Mouse (Mus musculus) lung, adult 2 months (tissue): Measurements from ENCODE around the gene Gtf2ird1. TPM values are rescaled to one million over a fixed set of nuclear protein-coding genes. Genes with fewer than 3 reads are reported as not detected.
"Not testable (repeated sequence)": the region's sequence is repeated elsewhere in the genome, so short reads cannot be mapped to it uniquely, and the experiment has no call there.

Source experiments
- DNase-seq: peaks from one replicate; pipeline ENCODE4 v3.0.0; 2022
- H3K4me1 ChIP-seq: fragments of 200-500 bp; 2 replicates; pipeline ENCODE4 v1.6.1; 2011; ENCODE audit warnings: low read length; ENCODE audit not compliant: control insufficient read depth, insufficient read depth
- H3K4me3 ChIP-seq: fragments of 200-500 bp; replicated peaks from 2 replicates; pipeline ENCODE3; 2011; ENCODE audit warnings: low read depth, mild to moderate bottlenecking, control low read depth, low read length; ENCODE audit errors: extremely low read depth
- CTCF ChIP-seq: fragments of 200-500 bp; IDR thresholded peaks from 2 replicates; pipeline ENCODE4 v1.5.1; 2011; ENCODE audit warnings: mild to moderate bottlenecking, low read length, control low read depth; ENCODE audit not compliant: insufficient read depth
- POLR2A ChIP-seq: fragments of 200-500 bp; IDR thresholded peaks from 2 replicates; pipeline ENCODE4 v1.6.1; 2011; ENCODE audit warnings: low read depth, mild to moderate bottlenecking, control low read depth, low read length, borderline replicate concordance; ENCODE audit errors: extremely low read depth
- WGBS: fragments of 180-500 bp; shearing (Covaris S2); methylation state at CpG from one replicate; pipeline ENCODE4 v1.1.7; 2018; 5-methylcytosine and 5-hydroxymethylcytosine counted together
- polyA plus RNA-seq: library from polyadenylated mRNA; depleted of rRNA; stranded (reverse); fragments of >200 nt; gene quantifications from 2 replicates; pipeline ENCODE4 v1.2.3, GENCODE M21; 2012

The Gtf2ird1 gene
- polyA plus RNA-seq, 1 experiment = 23.4 TPM

GRCm38 (mm10) chr5:134375256-134375655 is 81.3 kb downstream of the Gtf2ird1 start:
- whole genome bisulfite sequencing = 73% methylated on average over 1 of the region's 1 CpGs
- DNase-seq = no peak
- H3K4me3 ChIP-seq = no peak overlapping the region
- no peak for TF ChIP-seq POLR2A
- H3K4me1 ChIP-seq = peaks cover 4% of the 10 kb centered on the region

- no peak overlapping the region for H3K4me3 ChIP-seq
- TF ChIP-seq POLR2A (peak; percentile 25; the same call in 1 of the 2 replicates), CTCF (no peak)
- H3K4me1 ChIP-seq = peaks cover 4% of the 10 kb centered on the region
- DNase-seq = no peak
Observed at GRCm38 (mm10) chr5:134374546-134374945, 82.0 kb downstream of the Gtf2ird1 start.

GRCm38 (mm10) chr5:134373912-134374488 is 82.5 kb downstream of the Gtf2ird1 start:
- WGBS = 40% methylated on average over 9 of the region's 9 CpGs
- TF ChIP-seq POLR2A = no peak
- TF ChIP-seq CTCF = peak; percentile 68

GRCm38 (mm10) chr5:134372926-134373658 is 83.4 kb downstream of the Gtf2ird1 start:
- no peak for DNase-seq
- 94% methylated on average over 6 of the region's 6 CpGs for WGBS
- TF ChIP-seq CTCF (0 out of 2 replicates have a peak, but pooled peaks have one; percentile 6), POLR2A (no peak)
- Histone ChIP-seq H3K4me1 (peaks cover 4% of the 10 kb centered on the region), H3K4me3 (no peak overlapping the region)

More at GRCm38 (mm10) chr5:134373912-134374488, 82.5 kb downstream of the Gtf2ird1 start:
- H3K4me1 ChIP-seq = peaks cover 4% of the 10 kb centered on the region
- DNase-seq = peak; percentile 47
- H3K4me3 ChIP-seq = no peak overlapping the region

- WGBS = 89% methylated on average over 5 of the region's 5 CpGs
- no peak for TF ChIP-seq POLR2A
- no peak for TF ChIP-seq CTCF
Observed at GRCm38 (mm10) chr5:134371511-134372289, 84.8 kb downstream of the Gtf2ird1 start.

GRCm38 (mm10) chr5:134370831-134371230 is 85.7 kb downstream of the Gtf2ird1 start:
- Histone ChIP-seq H3K4me1 (peaks cover 4% of the 10 kb centered on the region), H3K4me3 (no peak overlapping the region)
- 96% methylated on average over 2 of the region's 2 CpGs for WGBS
- no peak for TF ChIP-seq CTCF
- TF ChIP-seq POLR2A = no peak
- no peak for DNase-seq

More at GRCm38 (mm10) chr5:134371511-134372289, 84.8 kb downstream of the Gtf2ird1 start:
- peaks cover 4% of the 10 kb centered on the region for H3K4me1 ChIP-seq
- no peak overlapping the region for H3K4me3 ChIP-seq
- DNase-seq = no peak

GRCm38 (mm10) chr5:134359101-134359500 is 97.4 kb downstream of the Gtf2ird1 start:
- no peak for TF ChIP-seq CTCF
- TF ChIP-seq POLR2A = no peak
- Histone ChIP-seq H3K4me3 (no peak overlapping the region), H3K4me1 (no peaks in the 10 kb centered on the region)
- 95% methylated on average over 4 of the region's 4 CpGs for WGBS
- no peak for DNase-seq

GRCm38 (mm10) chr5:134355372-134355771 is 101.1 kb downstream of the Gtf2ird1 start:
- not testable (repeated sequence) for H3K4me3 ChIP-seq, H3K4me1 ChIP-seq, DNase-seq
- WGBS = 92% methylated on average over 4 of the region's 4 CpGs

GRCm38 (mm10) chr5:134353117-134353516 is 103.4 kb downstream of the Gtf2ird1 start:
- no peak for TF ChIP-seq POLR2A
- WGBS = 73% methylated on average over 4 of the region's 4 CpGs
- Histone ChIP-seq H3K4me1 (no peaks in the 10 kb centered on the region), H3K4me3 (no peak overlapping the region)
- DNase-seq = no peak

GRCm38 (mm10) chr5:134352527-134353001 is 104.0 kb downstream of the Gtf2ird1 start:
- 42% methylated on average over 3 of the region's 3 CpGs for WGBS
- Histone ChIP-seq H3K4me1 (no peaks in the 10 kb centered on the region), H3K4me3 (no peak overlapping the region)
- DNase-seq = no peak
- TF ChIP-seq CTCF (no peak), POLR2A (no peak)
